Mouse (Mus musculus): Measurements from ENCODE around the gene Fos. TPM values are rescaled to one million over a fixed set of nuclear protein-coding genes. Genes with fewer than 3 reads are reported as not detected.
"Not testable (repeated sequence)": the region's sequence is repeated elsewhere in the genome, so short reads cannot be mapped to it uniquely, and the experiment has no call there.

Fos gene
- polyA plus RNA-seq, 1 experiment from 2014 or later = 0.54 TPM

DNA sequence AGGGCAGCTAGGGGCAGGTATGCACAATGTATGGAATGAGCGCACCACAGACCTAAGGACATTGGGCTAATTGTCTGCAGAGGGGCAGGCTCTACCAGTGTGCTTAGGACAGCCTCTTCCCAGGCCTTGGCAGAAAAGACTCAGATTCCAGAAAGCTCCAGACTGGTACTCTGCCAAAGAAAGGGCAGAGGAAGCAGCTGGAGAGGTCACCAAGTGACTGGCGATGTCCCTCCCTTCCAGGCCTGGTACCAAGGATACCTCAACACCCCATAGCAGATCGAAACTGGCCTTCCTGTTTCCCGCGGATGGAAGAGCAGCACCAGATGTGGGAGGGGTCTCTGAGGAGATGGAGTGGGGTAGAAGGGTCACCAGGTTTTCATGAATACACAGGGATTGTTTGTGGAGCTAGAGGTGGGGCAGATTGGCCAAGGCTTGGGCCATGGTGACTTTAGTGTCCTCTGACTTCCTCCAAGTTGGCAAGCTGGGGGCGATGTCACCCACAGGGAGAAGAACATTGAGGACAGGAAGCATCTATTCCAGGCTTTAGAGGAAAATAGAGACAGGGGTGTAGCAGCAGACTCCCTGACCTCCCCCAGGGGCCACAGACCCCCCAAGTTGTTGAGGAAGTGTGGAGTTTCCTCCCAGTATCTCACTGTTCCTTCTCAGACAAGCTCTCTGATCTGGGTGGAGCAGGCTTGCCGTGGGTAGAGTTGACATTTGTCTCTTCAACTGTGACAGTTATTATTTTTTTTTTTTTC, 49.1 kb downstream of the Fos start:
- peaks cover 30% of the 10 kb centered on the region for H3K4me1 ChIP-seq
- H3K27ac ChIP-seq (replicated peaks) = peak overlapping the region; percentile 33; the same call in 1 of the 2 replicates
- 79% methylated on average over 7 of the region's 7 CpGs for WGBS

GRCm38 (mm10) chr12:85523421-85524192, 49.9 kb downstream of the Fos start:
- Histone ChIP-seq H3K9me3 (replicated peaks) (no peaks in the 10 kb centered on the region), H3K36me3 (no peaks in the 10 kb centered on the region), H3K4me3 (no peak overlapping the region), H3K27me3 (ENCODE audit: low read depth, poor library complexity, severe bottlenecking) (no peaks in the 10 kb centered on the region), H3K4me1 (peaks cover 30% of the 10 kb centered on the region), H3K27ac (replicated peaks) (0 out of 2 replicates have a peak overlapping the region, but pooled peaks have one; percentile 33)
- 56% methylated on average over 14 of the region's 14 CpGs for WGBS
- peak; percentile 40 for DNase-seq (ENCODE audit: low spot score)

More for the DNA sequence above, 49.1 kb downstream of the Fos start:
- no peak for DNase-seq (ENCODE audit: low spot score)
- Histone ChIP-seq H3K36me3 (no peaks in the 10 kb centered on the region), H3K4me3 (no peak overlapping the region), H3K9me3 (replicated peaks) (no peaks in the 10 kb centered on the region), H3K27me3 (ENCODE audit: low read depth, poor library complexity, severe bottlenecking) (no peaks in the 10 kb centered on the region)

DNA sequence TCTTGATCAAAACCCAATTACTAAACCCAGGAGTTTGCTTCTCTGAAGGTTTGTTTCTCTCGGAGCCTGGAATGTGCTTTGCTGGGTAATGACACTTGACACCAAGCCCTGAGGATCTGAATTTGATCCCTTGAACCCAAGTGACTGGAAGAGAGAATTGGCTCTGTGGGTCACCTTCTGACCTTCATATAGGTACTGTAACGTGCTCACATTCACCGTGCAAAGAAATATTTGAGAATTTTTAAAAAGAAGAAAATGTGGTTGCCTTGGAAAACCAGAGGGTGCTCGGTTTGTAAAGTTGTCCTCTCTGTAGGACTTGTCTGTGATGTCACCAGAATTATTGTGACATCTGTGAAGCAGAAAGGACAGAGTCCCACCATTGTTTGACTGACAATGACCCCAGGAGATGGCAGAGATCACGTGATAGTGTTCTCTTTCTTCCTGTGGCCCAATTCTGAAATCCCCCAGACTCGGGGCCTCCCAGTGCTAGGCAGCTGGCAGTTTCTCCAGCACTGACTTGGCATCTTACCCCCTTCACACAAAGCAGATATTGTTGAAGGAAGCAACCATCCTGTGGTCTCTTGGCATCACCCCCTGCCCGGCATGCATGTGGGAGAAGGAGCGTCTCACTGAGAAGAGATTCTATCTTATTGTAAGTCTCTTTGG, 50.6 kb downstream of the Fos start:
- Histone ChIP-seq H3K9me3 (replicated peaks) (no peaks in the 10 kb centered on the region), H3K36me3 (no peaks in the 10 kb centered on the region), H3K27me3 (ENCODE audit: low read depth, poor library complexity, severe bottlenecking) (no peaks in the 10 kb centered on the region), H3K4me1 (peaks cover 30% of the 10 kb centered on the region), H3K27ac (replicated peaks) (peak overlapping the region; percentile 63), H3K4me3 (no peak overlapping the region; the same call in 1 of the 2 replicates)
- DNase-seq (ENCODE audit: low spot score) = peak; percentile 25
- WGBS = 57% methylated on average over 8 of the region's 8 CpGs

DNA sequence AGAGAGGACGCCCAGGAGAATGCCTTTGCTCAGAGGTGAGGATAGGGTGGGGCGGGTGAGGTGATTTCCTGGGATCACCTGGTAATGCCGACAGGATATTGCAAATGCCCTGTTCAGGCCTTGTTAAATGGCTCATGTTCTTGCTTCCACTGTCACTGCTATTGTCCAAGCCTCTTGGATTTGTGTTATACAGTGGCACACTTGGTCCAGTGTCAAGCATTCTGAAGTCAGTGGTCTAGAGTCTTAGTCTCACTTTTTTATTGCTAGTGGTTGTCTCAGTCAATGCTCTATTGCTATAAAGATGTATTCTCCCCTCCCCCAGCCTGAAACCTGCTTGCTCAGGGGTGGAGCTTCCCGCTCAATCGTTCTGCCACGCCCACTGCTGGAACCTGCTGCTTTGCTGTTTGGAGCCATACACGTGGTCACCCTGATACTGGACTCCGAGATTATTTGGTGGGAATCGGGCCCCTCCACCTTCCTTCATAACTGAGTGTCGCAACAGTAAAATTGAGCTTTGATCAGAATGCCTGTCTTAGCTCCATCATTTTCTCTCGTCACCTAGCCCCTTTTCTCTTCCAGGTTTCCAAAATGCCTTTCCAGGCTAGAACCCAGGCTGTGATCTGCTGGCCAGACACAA, 51.3 kb downstream of the Fos start:
- H3K36me3 ChIP-seq; H3K27me3 ChIP-seq (ENCODE audit: low read depth, poor library complexity, severe bottlenecking); DNase-seq (ENCODE audit: low spot score); H3K4me3 ChIP-seq; H3K9me3 ChIP-seq (replicated peaks): not testable (repeated sequence)
- H3K27ac ChIP-seq (replicated peaks) = peak overlapping the region; percentile 63
- peaks cover 30% of the 10 kb centered on the region for H3K4me1 ChIP-seq
- 72% methylated on average over 11 of the region's 11 CpGs for WGBS

Other genes starting within 250 kb of the Fos start
- 8.2 and 8.8 TPM in 2 replicates for gene Mlh3, start 203.3 kb upstream of the Fos start, polyA plus RNA-seq (2016; fragmentation: Nextera tagmentation; extraction: Ambion mirVana)
- gene Acyp1, start 185.5 kb upstream of the Fos start, polyA plus RNA-seq (2016; fragmentation: Nextera tagmentation; extraction: Ambion mirVana) = 60.3 and 61.4 TPM in 2 replicates
- gene Zc2hc1c, start 185.3 kb upstream of the Fos start, polyA plus RNA-seq (2016; fragmentation: Nextera tagmentation; extraction: Ambion mirVana) = 1.2 and 1.5 TPM in 2 replicates
- 20.6 and 21.5 TPM in 2 replicates for gene Nek9, start 134.5 kb upstream of the Fos start, polyA plus RNA-seq (2016; fragmentation: Nextera tagmentation; extraction: Ambion mirVana)
- 258 and 269 TPM in 2 replicates for gene Tmed10, start 99.0 kb upstream of the Fos start, polyA plus RNA-seq (2016; fragmentation: Nextera tagmentation; extraction: Ambion mirVana)
- gene Jdp2, start 125.1 kb downstream of the Fos start, polyA plus RNA-seq (2016; fragmentation: Nextera tagmentation; extraction: Ambion mirVana) = 0.49 TPM in 1 of 2 replicates, not detected in the other
- 1.8 and 2.6 TPM in 2 replicates for gene Batf, start 212.8 kb downstream of the Fos start, polyA plus RNA-seq (2016; fragmentation: Nextera tagmentation; extraction: Ambion mirVana)